Mouse (Mus musculus) limb, embryonic 10.5 days (tissue): Measurements from ENCODE around the gene Prpf8. TPM values are rescaled to one million over a fixed set of nuclear protein-coding genes. Genes with fewer than 3 reads are reported as not detected.

Experiments used
- DNase-seq: peaks from one replicate; pipeline ENCODE4 v3.0.0-alpha.2; 2017; ENCODE audit warnings: low spot score
- H3K27ac ChIP-seq: fragments of 300-500 bp; sonication (generic); 2 replicates; pipeline ENCODE4 v1.5.1; 2016; ENCODE audit warnings: mild to moderate bottlenecking
- H3K27me3 ChIP-seq: fragments of 300-500 bp; sonication (generic); 2 replicates; pipeline ENCODE4 v1.6.1; 2016; ENCODE audit warnings: low read depth, mild to moderate bottlenecking; ENCODE audit not compliant: poor library complexity, severe bottlenecking
- H3K36me3 ChIP-seq: fragments of 300-500 bp; sonication (generic); 2 replicates; pipeline ENCODE4 v1.6.1; 2016; ENCODE audit warnings: mild to moderate bottlenecking, moderate library complexity
- H3K4me1 ChIP-seq: fragments of 300-500 bp; sonication (generic); 2 replicates; pipeline ENCODE4 v1.6.1; 2016
- H3K4me3 ChIP-seq: fragments of 300-500 bp; sonication (generic); 2 replicates; pipeline ENCODE4 v1.5.1; 2016; ENCODE audit warnings: mild to moderate bottlenecking, moderate library complexity
- H3K9me3 ChIP-seq: fragments of 300-500 bp; sonication (generic); replicated peaks from 2 replicates; pipeline ENCODE4 v1.6.1; 2016; ENCODE audit warnings: mild to moderate bottlenecking
- WGBS: fragments of 180-500 bp; shearing (Covaris S2); methylation state at CpG from one replicate; pipeline ENCODE4 v1.1.7; 2016; 5-methylcytosine and 5-hydroxymethylcytosine counted together
- polyA plus RNA-seq: library from polyadenylated mRNA; unstranded; fragments of >200 nt; fragmentation: Nextera tagmentation; extraction: Ambion mirVana; gene quantifications from 2 replicates; pipeline ENCODE4 v1.2.1, GENCODE M21; 2016

The Prpf8 gene
- polyA plus RNA-seq: 81.7 and 82.6 TPM in 2 replicates

DNA sequence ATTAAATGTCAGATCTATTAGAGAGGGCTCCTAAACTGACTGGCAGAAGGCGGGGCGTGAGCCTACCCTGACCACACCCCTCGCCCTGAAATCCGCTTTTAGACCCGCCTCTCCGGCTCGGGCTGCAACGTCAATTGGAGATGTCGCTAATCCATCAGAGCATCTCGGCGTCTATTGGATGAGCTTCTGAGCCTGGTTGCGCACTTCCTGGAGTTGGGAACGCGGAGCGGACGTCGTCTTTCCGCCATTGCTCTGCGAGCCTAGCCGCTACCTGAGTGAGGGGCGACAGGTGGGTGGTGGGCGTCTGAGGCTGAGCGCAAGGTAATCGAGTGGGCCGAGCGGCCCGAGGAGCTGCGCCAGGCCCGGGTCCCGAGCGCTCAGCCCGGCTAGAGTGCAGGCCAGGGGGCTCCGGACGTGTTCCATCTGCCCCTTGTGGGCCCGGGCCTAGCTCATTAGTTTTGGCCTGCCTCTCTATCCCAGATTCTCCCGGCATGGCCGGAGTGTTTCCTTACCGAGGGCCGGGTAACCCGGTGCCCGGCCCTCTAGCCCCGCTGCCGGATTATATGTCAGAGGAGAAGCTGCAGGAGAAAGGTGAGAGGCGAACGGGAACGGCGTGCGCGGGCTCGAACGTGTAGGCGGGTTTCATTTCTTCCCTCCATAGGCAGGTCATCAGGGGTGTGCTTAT is at the start of gene Prpf8:
TSS of gene Prpf8 (plus strand) at position 216 of the 685 bp plus-strand sequence.
- WGBS: under 1% methylated on average over 52 of the region's 52 CpGs
- H3K4me3 ChIP-seq: peak within 1 kb of the TSS; percentile 90
- no peaks in the 10 kb centered on the region for H3K9me3 ChIP-seq
- peak within 1 kb of the TSS; percentile 98 for H3K27ac ChIP-seq
- DNase-seq: peak; percentile 92
- H3K36me3 ChIP-seq: peaks cover 40% of the 10 kb centered on the region
- H3K4me1 ChIP-seq: peaks cover 14% of the 10 kb centered on the region
- H3K27me3 ChIP-seq: no peaks in the 10 kb centered on the region

GRCm38 (mm10) chr11:75438194-75438593 is 48.4 kb upstream of the Prpf8 start:
- Histone ChIP-seq H3K4me3 (no peak overlapping the region), H3K27me3 (no peaks in the 10 kb centered on the region), H3K36me3 (peaks cover 10% of the 10 kb centered on the region), H3K4me1 (no peaks in the 10 kb centered on the region), H3K9me3 (no peaks in the 10 kb centered on the region), H3K27ac (no peak overlapping the region)
- DNase-seq: no peak
- 84% methylated on average over 13 of the region's 13 CpGs for WGBS

GRCm38 (mm10) chr11:75438804-75439203 is 47.8 kb upstream of the Prpf8 start:
- Histone ChIP-seq H3K27me3 (no peaks in the 10 kb centered on the region), H3K36me3 (peaks cover 10% of the 10 kb centered on the region), H3K4me3 (no peak overlapping the region), H3K4me1 (peaks cover 4% of the 10 kb centered on the region), H3K9me3 (no peaks in the 10 kb centered on the region), H3K27ac (no peak overlapping the region)
- 96% methylated on average over 3 of the region's 3 CpGs for WGBS
- DNase-seq: no peak

DNA sequence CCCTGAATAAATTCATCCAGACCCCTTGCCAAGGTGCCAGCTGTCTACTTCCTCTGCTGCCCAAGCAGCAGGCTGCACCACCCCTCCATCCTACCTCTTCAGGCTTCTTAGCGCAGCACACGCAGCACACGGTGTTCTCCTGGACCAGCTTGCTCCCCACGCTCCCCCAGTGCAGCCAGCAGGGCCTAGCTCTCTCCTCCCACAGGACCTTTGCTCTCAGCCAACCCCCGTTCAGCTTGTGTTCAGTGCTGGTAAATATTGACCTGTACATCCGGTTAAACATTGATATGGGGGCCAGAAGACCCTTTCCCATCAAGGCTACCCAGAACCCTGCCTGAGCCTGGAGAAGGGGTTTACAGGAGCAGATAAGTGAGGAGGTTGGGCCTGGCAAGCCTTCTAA is 47.3 kb upstream of the Prpf8 start, which contains the start of gene Serpinf2:
TSS of gene Serpinf2 (minus strand) at position 229 of the 400 bp plus-strand sequence.
- no peaks in the 10 kb centered on the region for H3K27me3 ChIP-seq
- no peak for DNase-seq
- H3K4me1 ChIP-seq: peaks cover 8% of the 10 kb centered on the region
- WGBS: 88% methylated on average over 6 of the region's 6 CpGs
- H3K9me3 ChIP-seq: no peaks in the 10 kb centered on the region
- H3K27ac ChIP-seq: no peak within 1 kb of the TSS
- peaks cover 11% of the 10 kb centered on the region for H3K36me3 ChIP-seq
- H3K4me3 ChIP-seq: no peak within 1 kb of the TSS

GRCm38 (mm10) chr11:75439951-75440350 is 46.7 kb upstream of the Prpf8 start:
- WGBS: 97% methylated on average over 3 of the region's 3 CpGs
- Histone ChIP-seq H3K4me3 (no peak overlapping the region), H3K27me3 (no peaks in the 10 kb centered on the region), H3K4me1 (peaks cover 12% of the 10 kb centered on the region), H3K36me3 (peaks cover 15% of the 10 kb centered on the region), H3K27ac (no peak overlapping the region), H3K9me3 (no peaks in the 10 kb centered on the region)
- no peak for DNase-seq

DNA sequence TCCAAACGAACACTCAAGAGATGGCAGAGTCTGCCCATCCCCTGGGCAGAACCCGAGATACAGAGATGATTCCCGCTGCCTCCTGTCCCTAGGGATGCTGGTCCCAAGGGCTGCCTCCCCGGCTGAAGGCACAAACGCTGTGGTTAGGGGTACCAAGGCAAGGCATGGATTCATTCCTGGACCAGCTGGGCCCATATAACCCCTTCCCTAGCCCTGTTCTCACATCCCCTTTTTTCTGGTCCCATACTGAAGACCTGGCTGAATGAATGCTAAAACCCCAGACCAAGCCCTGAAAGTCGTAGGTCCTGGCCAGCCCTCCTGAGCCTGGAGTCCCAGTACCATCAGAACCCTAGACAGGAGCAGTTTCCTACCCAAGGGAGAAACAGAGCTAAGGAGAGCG is 45.6 kb upstream of the Prpf8 start:
- Histone ChIP-seq H3K36me3 (peaks cover 18% of the 10 kb centered on the region), H3K4me3 (no peak overlapping the region), H3K4me1 (peaks cover 12% of the 10 kb centered on the region), H3K27me3 (no peaks in the 10 kb centered on the region), H3K27ac (no peak overlapping the region), H3K9me3 (no peaks in the 10 kb centered on the region)
- no peak for DNase-seq
- 83% methylated on average over 7 of the region's 7 CpGs for WGBS

- no peak for DNase-seq
- Histone ChIP-seq H3K4me1 (peaks cover 12% of the 10 kb centered on the region), H3K27me3 (no peaks in the 10 kb centered on the region), H3K9me3 (no peaks in the 10 kb centered on the region), H3K27ac (no peak overlapping the region), H3K36me3 (peaks cover 19% of the 10 kb centered on the region), H3K4me3 (no peak overlapping the region)
- WGBS: 93% methylated on average over 16 of the region's 16 CpGs
Measured at GRCm38 (mm10) chr11:75441601-75442000, 45.0 kb upstream of the Prpf8 start.

GRCm38 (mm10) chr11:75443711-75444110 is 42.9 kb upstream of the Prpf8 start:
- WGBS: 44% methylated on average over 8 of the region's 8 CpGs
- H3K27me3 ChIP-seq: no peaks in the 10 kb centered on the region
- peaks cover 12% of the 10 kb centered on the region for H3K4me1 ChIP-seq
- no peak for DNase-seq
- no peak overlapping the region for H3K4me3 ChIP-seq
- H3K9me3 ChIP-seq: no peaks in the 10 kb centered on the region
- no peak overlapping the region for H3K27ac ChIP-seq
- peaks cover 36% of the 10 kb centered on the region for H3K36me3 ChIP-seq

- H3K27me3 ChIP-seq: peaks cover 6% of the 10 kb centered on the region
- DNase-seq: no peak
- peaks cover 46% of the 10 kb centered on the region for H3K36me3 ChIP-seq
- H3K4me3 ChIP-seq: no peak overlapping the region
- peaks cover 16% of the 10 kb centered on the region for H3K4me1 ChIP-seq
- 85% methylated on average over 3 of the region's 3 CpGs for WGBS
- no peaks in the 10 kb centered on the region for H3K9me3 ChIP-seq
- H3K27ac ChIP-seq: no peak overlapping the region
Measured at GRCm38 (mm10) chr11:75448575-75448974, 38.0 kb upstream of the Prpf8 start.

DNA sequence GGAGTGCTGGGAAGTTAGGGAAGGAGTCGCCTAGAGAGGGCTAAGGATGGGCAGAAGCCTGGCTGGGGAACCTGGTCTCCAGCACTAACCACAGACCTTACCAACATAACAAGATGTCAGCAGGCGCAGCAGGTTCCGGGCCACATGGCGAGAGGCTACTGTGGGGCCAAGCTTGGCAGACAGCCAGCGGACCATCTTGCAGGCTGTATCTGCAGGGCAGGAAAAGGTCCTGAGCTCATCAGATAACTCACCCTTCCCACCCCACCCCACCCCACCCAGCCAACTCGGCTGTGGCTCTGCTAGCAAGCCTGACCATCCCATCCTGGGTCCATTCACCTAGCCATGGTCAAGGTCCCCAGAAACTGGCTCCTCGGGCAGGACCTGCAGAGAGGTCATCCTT is 36.9 kb upstream of the Prpf8 start:
- H3K4me1 ChIP-seq: peaks cover 17% of the 10 kb centered on the region
- H3K27ac ChIP-seq: 0 out of 2 replicates have a peak overlapping the region, but pooled peaks have one; percentile 14
- peaks cover 42% of the 10 kb centered on the region for H3K36me3 ChIP-seq
- H3K27me3 ChIP-seq: peaks cover 8% of the 10 kb centered on the region
- DNase-seq: no peak
- WGBS: 90% methylated on average over 7 of the region's 7 CpGs
- no peaks in the 10 kb centered on the region for H3K9me3 ChIP-seq
- H3K4me3 ChIP-seq: no peak overlapping the region

DNA sequence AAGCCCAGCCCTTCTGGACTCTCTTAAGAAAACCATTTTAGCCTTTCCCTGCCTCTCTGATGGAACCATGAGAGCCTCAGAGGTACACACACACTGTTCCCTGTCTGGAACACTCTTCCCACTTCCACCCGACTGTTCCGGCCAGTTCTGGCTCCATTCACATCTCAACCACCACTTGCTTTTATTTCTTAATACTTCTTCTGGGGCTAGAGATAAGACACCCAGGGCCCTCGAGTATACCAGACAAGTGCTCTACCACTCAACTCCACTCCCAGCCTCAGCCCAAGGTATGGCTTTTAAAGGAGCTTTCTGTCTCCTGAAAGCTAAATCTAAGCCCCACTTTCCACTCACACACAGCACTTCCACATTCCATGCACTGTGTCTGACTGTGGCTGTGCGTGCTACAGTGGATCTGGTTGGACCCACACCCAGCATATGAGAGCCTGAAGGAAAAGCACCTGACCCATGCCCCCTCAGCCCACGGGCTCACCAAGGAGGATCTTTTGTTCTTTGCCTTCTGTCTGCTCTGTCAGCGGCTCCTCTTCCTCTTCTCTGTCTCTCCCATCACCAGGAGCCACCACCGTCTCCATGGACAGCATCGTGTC is 36.2 kb upstream of the Prpf8 start:
- no peak for DNase-seq
- WGBS: 88% methylated on average over 8 of the region's 8 CpGs
- Histone ChIP-seq H3K4me3 (no peak overlapping the region), H3K27me3 (peaks cover 8% of the 10 kb centered on the region), H3K27ac (0 out of 2 replicates have a peak overlapping the region, but pooled peaks have one; percentile 19), H3K36me3 (peaks cover 42% of the 10 kb centered on the region), H3K4me1 (peaks cover 24% of the 10 kb centered on the region), H3K9me3 (no peaks in the 10 kb centered on the region)

- DNase-seq: no peak
- H3K27me3 ChIP-seq: peaks cover 8% of the 10 kb centered on the region
- H3K36me3 ChIP-seq: peaks cover 38% of the 10 kb centered on the region
- H3K4me1 ChIP-seq: peaks cover 24% of the 10 kb centered on the region
- WGBS: 90% methylated on average over 15 of the region's 15 CpGs
- no peak overlapping the region for H3K4me3 ChIP-seq
- no peaks in the 10 kb centered on the region for H3K9me3 ChIP-seq
- no peak overlapping the region for H3K27ac ChIP-seq
Measured at GRCm38 (mm10) chr11:75450936-75451335, 35.7 kb upstream of the Prpf8 start.

DNA sequence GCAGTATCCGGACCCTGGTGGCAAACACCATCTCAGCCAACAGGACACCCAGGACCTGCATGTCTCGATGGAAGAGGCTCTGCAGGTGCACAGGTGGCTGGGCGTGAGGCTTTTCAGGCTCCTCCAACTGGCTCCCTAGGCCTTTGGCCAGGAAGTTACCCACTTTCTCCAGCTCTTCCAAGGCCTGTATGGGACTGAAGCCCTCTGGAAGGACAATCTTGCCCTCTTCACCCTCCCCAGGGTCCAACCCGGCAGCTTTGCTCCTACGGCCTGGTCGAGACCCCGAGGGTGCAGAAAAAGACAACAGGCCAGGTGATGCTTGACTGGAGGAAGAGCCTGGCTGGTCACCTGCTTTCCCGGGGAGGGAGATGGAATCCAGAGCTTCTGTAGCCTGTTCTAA is 34.5 kb upstream of the Prpf8 start:
- Histone ChIP-seq H3K36me3 (peaks cover 33% of the 10 kb centered on the region), H3K9me3 (no peaks in the 10 kb centered on the region), H3K4me1 (peaks cover 24% of the 10 kb centered on the region), H3K27ac (no peak overlapping the region), H3K4me3 (no peak overlapping the region), H3K27me3 (peaks cover 8% of the 10 kb centered on the region)
- WGBS: 91% methylated on average over 8 of the region's 8 CpGs
- no peak for DNase-seq
